Mouse (Mus musculus) testis, postnatal 10 days (tissue): ENCODE results near the gene Mtcl1.

ENCODE experiments used
- DNase-seq: peaks from one replicate; pipeline ENCODE4 v3.0.0; 2021; ENCODE audit warnings: low spot score

Gene Mtcl1

DNA sequence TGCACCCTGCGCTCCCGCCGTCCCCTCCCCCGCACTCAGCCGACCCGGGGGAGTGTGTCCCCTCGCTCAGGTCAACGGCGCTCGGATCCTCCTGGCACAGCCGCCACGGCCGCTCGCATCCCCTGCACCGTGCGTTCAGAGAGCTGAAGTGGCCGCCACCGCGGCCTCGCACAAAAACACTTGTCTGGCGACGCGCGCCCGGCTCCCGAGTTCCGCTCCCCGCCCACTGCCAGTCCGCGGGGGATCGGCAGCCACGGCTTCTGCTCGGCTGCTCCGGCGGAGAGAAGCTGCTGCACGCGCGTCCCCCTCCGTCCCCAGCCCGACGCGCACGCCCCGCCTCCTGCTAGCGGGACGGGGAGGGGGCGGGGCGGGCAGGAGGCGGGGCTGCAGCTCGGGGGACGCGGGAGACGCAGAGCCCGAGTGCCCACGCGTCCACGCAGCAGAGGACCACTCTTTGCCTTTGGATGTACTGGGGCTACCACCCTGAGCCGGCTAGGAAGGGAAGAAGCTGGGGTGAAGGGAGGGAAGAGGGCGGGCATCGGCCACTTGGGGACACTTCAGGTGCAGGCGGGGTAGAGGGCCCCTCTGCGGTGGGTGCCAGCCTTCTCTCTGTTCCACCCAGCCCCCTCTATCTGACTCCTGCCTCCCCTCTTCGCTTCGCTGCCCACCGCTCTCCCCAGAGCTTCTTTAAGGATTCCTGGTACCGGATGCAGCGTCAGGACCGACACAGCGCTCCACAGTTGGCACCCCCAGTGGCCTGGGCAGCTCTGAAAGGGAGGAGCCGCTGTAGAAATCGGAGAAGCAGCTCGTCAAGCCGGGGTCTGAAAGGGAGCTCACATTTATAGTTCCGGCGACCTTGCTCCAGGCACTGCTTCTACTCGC, at the start of gene Mtcl1:
Mtcl1 (minus strand) TSS at position 291 of the 882 bp plus-strand sequence.
- peak; percentile 85 for DNase-seq

DNA sequence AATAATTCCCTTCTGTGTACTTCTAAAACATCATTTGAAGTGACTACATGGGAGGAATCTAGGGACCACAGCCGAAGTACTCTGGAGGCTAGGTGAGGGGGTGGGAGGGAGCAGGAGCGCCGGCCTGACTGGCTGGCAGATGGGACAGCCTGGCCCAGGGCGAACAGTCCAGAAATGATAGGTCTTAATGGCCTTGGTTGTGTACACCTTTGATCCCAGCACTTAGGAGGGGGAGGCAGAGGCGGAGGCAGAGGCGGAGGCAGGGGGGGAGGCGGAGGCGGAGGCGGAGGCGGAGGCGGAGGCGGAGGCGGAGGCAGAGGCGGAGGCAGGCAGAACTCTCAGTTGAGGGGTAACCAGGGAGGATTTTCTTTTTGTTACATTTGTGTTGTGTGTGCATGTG, 49.0 kb upstream of the Mtcl1 start:
- no peak for DNase-seq

DNA sequence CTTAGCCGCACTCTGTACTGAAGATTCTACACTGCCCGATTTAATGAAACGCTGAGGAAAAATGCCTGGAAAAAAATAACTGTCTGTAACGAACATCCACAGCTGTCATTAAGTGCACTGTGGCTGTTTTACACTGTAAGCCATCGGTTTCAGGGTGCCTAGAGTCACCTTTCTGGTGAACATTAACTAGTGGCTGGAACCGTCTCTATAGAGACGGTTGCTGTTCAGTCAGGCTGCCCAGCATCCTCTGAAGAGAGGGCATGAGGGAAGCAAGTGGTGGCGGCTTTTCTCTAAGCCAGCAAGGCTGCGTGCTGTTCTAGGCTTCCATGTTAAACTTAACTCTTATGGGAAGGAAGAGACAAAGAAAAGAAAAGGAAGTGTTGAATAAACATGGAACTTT, 47.0 kb upstream of the Mtcl1 start:
- DNase-seq, result no peak

DNA sequence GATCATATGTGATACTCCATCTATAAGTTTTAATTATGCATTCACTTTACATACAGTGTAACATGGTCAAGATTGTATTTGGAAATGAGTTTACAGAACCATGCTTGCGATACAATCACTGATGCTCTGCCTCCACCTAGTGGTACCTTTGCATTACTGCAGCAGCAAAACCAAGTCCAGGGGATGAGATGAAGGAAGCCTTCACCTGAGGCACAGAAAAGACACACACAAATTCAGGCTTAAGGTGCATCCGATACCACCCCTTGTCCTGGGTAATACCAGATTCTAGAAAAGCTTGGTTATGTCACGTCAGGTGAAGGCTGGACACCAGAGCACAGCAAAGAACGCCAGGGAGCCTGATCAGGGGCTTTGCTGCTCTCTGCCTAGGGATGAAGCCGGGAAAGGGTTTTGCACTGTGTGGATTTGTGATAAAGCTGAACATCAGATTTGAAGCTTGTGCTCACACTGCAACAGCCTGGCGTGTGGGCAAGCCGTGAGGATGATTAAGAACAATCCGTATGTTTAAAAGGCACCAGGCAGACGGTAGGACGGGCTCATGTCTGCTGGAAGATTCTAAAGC, 40.6 kb upstream of the Mtcl1 start:
- no peak for DNase-seq

DNA sequence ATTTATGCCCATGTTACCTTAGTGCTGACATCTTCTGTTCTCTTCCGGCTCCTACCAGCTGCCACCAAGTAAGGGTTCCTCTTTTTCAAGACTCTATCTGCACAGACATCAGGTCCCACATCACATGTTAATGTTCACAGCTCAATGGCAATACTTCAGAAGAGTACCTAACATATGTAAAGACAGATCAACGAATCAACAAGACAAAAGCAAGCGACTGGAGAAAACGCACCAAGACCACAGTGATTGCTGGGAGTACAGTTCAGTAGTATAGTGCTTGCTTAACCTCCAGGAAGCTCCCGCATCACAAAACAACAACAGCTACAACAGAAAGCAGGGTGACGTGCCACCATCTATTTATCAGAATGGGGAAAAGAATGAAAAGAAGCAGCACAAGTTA, 37.0 kb upstream of the Mtcl1 start:
- no peak for DNase-seq

DNA sequence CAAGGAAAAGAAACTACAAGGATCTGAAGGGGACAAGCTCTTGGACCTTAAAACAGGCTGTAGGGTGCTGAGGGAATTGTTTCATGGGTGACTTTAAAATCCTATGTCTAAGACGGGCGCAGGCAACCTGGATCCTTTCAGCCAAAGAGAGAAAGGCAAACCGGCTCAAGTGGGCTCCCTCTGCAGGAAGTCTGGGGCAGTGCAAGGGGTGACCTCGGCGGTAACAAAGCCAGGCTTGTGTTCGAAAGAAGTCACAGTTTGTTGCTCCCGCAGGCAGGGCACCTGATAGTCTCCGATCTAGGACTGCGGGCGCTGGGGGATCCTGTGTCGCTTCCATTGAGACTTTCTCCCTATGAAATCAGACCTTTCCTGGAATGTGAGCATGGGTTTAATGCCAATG, 36.2 kb upstream of the Mtcl1 start:
- peak; percentile 85 for DNase-seq

DNA sequence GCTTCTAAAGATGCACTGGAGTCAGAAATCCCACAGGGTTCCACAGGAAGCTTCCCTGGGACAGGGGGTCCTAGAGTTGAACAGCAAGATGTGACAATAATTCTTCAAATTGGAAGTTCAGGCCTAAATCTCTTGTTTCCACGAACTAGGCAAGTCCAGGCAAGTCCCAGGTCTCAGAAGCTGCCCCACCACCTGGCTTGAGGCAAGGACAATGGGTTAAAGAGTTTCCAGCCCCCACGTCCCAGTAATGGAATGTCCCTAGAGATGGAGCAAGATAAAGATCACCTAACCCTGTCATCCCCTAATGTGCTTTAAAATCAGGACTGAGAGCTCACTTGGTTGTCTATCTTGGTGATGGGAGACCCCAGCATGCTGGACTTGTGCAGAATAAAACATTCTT, 35.4 kb upstream of the Mtcl1 start:
- DNase-seq, result no peak

DNA sequence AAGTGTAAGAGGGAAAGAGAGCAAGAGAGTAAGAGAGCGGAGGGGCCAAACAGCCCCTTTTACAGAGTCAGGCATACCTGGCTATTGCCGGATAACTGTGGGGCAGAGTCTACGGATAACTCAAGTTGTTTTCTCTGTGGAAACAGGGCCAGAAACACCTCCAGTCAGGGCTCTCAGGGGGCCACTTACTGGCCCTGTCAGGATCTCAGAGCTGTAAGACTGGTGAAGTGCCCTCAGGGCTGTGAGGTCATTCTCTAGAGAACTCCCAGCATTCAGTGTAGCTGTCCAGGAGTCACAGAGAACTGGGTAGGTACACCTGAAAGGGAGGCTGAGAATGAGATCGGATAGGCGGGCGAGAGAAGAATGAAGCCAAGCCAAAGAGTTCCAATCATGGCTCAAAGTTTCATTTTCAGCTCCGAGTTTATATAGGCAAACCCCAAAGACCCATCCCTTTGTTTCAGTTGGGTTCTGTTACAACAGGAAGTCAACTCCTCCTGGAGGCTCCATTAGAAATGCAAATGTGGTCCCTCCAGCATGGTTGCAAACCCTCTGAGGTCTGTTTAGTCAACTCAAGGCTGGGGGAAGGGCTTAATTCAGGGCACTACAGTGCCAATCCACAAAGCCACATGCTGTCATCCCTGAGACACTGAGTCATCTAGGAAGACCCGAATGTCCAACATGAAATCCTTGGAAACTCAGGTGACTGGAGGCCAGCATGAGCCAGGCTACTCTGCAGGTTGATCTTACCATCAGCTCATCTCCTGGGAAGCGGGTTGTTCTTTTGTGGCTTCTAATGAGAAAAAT, 34.3 kb upstream of the Mtcl1 start:
- no peak for DNase-seq

DNA sequence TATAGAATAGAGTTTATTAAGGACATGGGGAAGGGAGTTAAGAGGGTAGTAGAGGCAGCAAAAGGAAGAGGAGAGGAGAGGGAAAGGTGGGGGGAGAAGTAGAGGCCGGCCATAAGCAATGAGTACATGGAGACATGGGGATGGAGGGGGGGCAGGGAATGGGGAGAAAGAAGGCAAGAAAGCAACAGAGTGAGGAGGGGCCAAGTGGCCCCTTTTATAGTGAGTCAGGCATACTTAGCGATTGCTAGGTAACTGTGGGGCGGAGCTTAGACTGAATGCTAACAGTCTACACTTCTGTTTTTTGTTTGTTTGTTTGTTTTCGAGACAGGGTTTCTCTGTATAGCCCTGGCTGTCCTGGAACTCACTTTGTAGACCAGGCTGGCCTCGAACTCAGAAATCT, 31.7 kb upstream of the Mtcl1 start:
- DNase-seq, result no peak

DNA sequence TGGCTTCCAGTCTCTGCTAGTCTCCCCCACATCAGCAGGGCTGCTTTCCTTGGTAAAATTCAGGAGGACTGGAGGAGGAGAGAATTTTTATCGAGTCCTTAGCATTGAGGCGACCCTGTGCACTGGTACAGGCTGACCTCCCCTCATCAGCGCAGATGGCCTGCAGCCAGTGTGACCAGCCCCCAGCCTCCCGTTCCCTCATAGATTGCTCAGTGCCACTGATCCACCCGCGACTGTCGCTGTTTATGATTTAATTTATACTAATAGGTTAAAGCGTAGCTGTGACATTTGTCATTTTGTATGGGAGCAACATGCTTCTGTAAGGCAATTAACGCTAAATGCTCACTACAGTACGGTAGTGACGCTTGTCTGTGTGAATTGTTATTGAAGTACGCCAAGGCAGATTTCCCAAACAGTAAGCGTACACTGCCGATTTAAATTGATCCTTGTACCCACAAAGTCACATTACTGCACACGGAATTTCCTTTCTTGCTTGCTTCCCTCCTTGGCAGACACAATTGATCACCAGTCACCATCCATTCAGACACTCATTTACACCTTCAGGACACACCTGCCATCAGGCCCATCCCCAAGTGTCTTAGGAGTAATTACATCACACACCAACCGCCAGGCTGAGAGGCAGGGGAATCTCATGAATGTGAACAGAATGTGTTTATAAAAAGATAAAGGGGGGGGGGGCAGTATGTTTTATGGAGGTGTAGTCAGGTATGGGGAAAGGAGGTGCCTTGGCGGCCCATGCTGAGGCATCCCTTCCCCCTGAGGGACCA, 31.1 kb upstream of the Mtcl1 start:
- no peak for DNase-seq

DNA sequence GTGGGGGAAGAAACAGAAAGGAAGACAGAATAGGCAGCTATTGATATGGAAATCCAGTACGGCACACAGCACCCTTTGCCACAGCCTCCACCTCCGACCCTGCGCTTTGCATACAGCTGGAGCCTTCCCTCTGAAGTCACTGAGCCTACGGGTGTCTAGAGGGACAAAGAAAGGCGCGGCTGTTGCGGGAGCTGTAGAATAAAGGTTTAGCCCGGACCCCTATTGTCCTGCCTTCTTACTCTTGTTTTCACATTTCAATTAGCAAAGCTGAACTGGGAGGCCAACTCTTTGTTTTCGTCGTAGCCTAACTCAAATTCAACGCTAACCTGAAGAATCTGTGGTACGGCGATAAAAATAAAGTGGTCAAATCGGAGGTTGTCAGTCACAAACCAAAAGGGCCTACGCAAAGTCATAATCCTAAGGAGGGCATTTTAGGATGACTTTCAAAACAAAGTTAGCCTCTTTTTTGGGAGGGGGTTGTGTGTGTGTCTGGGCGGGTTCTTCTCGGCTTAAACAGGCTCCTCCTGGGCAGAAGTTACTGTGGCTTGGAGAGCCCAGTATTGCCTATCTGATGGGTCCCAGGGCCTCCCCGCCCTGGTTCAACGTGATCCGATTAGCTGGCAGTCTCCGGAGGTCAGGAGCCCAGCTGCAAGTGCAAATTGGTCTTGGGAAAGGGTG, 30.4 kb upstream of the Mtcl1 start:
- DNase-seq, result peak; percentile 58

DNA sequence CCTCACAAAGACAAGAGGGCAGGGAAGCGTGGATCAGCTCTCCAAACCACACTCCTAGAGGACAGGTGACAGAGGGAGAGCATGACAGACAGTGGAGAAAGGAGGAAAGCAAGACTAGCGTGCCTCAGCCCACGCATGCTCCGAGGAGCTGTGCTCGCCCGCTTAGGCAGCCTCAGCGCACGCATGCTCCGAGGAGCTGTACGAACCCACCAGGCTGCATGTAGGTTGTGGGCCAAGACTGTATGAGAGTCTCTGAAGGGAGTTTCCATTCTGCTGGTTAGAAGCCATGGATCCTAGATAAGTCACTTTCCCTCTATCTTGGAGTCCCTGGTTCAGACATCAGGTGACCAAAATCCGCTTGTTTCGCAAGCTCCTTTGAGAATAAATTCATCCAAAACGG, 29.8 kb upstream of the Mtcl1 start:
- peak; percentile 61 for DNase-seq

DNA sequence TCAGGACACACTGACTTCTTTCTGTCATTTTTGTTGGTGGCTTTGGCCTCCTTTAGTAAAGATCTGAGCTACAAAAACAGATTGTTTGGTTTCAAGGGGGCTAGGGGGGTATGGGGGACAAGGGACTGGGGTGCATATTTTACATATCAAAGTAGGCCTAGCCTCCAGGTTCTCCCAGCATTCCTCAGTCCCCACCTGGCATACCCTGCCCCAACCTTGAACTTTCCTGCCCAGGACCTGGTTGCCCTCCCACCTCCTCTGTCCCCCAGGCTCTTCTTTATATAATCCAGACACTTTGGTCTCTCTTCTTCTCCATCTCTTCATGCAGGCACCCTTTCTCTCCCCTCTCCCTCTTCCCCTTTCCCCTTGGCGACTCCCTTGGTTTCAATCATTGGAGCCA, 23.7 kb upstream of the Mtcl1 start:
- no peak for DNase-seq

DNA sequence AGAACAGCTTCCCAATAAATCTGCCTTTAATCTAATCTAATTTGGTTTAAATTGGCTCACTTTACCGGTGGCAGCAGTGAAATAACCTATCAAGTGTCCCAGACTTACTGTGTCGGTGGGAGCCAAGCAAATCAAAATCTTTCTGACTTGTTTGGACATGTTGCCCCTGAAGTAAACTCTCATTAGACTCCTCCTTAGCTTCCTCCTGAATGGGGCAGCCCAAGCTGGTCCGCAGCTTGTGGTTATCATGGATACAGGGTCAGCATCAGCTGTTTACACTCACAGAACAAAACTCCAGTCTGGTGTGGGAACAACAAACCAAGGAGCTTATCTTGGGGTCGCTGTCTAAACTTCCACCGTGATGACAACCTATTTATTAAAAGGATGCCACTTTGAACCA, 22.2 kb upstream of the Mtcl1 start:
- DNase-seq, result no peak

DNA sequence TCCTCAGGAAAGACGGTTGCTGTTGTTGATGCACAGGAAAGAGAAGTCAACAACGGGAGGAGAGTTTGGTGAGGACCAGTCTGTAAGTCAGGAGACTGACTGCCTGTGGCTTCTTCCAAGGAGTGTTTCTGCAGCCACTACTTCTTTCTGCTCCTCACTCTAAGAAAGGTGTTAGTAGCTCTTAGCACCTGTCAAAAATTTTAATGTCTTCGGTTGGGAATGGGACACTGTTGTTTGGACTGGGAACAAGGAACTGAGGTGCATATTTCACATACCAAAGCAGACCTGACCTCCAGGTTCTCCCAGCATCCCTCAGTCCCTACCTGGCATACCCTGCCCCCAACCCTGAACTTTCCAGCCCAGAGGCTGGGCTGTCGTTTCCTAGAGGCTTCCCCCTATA, 21.7 kb upstream of the Mtcl1 start:
- no peak for DNase-seq

DNA sequence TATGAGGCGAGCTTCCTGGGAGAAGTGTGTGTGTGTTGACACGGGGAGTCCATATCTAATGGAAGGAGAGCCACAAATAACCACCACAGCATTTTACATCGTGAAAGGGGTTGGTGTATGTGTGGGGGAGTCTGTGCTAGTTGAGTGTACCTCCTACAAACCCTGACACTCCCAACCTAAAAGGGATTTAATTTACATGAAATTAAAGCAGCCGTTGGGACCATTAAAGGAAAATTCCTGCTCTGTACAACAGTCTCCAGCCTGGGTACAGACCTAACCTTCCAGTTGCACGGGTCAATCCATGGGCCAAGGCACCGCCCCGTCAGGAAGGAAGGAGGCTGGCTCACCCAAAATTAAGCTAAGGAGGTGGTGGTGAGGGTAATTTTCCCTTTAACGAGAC, 20.5 kb upstream of the Mtcl1 start:
- DNase-seq, result no peak

DNA sequence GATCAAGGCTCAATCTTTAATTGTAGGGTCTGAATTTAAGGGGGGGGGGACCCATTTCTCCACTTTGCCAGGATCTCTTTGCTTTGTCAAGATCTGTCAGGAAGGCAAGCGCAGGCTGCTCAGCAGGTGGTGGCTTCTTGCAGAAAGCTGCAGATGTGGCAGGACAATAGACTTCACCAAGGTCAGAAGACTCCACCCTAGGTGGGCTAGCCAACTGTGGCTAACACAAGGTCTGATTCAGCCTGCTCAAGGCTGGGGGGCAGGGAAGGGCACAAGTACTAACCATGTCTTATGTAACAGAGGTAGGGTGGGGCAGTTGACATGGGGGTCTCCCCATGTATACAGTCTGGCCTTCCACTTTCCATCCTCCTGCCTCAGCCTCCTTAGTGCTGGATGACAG, 7.7 kb upstream of the Mtcl1 start:
- DNase-seq, result no peak

DNA sequence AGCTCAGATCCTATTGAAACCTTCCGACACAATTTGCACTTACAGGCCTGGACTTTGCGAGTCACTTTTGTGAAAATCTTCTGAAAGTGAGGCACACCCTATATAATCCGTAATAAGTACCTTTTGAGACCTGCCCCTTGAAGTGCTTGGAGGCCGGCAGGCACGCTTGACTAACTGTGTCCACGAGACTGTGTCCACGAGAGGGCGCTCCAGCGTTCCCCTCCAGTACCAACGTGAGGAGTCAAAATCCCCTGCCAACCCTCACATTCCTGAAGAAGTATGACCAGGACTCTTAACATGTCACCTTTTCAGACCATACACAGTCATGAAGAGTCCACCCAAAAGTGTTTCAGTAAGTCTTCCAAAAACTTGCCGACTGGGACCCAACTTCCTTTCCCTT, 1.6 kb upstream of the Mtcl1 start:
- peak; percentile 95 for DNase-seq

DNA sequence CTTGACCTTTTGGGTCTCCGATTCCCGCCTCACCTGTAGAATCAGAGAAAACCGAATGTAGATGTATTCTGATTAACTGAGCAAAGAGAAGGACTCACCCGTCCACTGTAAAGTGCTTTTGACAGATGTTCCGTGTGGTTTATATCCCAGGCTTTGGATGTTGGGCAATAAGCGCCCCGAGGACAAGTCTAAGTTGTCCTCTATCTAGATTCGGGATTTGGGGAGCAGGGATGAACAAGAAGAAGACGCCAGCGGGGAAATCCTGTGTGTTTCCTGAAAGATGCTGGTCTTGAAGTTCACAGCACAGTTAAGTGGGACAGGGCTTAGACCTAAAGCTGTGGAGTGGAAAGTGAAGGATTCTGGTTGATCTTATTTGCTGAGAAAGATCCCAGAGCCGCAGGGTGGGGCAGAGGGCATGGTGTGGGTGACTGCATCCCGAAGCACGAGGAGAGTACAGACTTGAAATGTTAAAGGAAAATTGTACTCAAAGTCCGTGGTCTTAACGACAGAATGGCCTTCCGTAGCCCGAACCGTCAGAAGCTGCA, 1.0 kb upstream of the Mtcl1 start:
- DNase-seq, result no peak

DNA sequence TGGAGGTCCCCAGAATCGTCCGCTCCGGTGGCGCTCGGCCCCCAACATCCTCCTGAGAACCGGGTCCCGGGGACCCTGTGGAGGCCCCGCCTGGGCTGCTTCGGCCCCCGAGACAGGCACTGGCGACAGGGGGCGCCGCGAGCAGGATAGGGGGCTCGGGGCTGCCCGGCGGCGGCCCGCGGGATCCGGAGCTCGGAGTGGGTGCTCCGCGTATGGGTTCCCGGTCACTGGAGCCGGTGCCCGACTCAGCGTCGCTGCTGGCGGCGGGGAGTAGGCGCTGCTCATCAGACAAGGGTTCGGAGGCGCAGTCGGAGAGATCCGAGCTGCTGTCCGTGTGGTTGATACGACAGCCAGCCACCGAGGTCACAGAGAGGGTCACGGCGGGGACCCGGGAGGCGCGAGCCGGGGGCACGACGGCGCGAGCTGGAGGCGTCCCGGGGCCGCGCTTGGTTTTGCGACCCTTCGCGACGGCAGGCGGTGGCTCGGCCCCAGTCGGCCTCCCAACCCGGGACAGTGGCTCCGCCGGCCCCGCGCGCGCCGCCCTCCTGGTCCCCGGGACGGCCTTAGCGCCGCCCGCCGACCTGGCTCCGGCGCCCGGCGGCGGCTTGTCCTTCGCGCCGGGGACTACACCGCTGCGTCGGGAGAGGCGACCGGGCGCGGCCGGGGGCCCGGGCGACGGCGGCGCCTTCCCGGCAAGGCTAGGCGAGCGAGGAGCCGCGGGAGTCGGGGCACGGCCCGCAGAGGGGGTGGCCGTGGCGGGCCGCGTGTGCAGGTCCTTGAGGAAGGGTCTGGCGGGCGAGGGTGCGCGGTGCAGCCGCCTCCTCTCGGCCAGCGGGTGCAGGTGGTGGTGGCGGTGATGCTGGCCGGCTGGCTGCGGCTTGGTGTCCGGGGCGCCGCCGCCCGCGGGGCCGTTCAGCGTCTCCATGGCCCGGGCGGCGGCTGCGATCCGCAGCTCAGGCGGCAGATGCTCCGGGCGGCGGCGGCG, 837 bp downstream of the Mtcl1 start:
- DNase-seq, result peak; percentile 70
